Mouse (Mus musculus) lung, postnatal 0 days (tissue): ENCODE data around the gene Lrrc74a.

ENCODE experiments used
- CTCF ChIP-seq: IDR thresholded peaks from 2 replicates; pipeline ENCODE4 v1.5.1; 2016; ENCODE audit warnings: antibody characterized with exemption, mild to moderate bottlenecking
- EP300 ChIP-seq: IDR thresholded peaks from 2 replicates; pipeline ENCODE4 v1.6.1; 2016; ENCODE audit warnings: antibody characterized with exemption, mild to moderate bottlenecking, control low read depth

DNA sequence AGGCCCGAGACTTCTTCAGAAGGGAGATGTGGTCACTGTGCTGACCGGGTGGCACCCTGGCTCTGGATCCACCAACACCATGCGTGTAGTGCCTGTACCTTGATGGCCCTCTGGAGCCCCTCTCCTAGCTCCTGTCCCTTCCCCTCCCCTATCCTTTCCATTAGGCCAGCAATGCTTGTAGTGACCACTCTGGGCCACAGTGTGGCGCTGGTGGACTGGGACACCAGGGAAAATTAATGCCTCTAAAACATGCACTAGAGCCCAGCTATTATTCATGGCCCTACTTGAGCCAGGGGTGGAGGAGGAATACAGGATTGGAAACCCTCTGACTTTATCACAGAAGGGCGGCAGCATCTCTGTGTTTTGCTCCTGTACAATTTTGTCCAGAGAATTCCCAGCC lies 18.8 kb upstream of the Lrrc74a start:
- peak; percentile 93 for TF ChIP-seq CTCF
- no peak for TF ChIP-seq EP300
